Mouse (Mus musculus) embryonic fibroblast, embryonic 13.5 days (primary cell): ENCODE measurements at regions not wholly inside any gene's neighbourhood (a gene's known extent, or its start where the extent isn't known, plus 50 kb on each side); places are given as distances from the start of the nearest gene placed in this dataset.

ENCODE experiments used
- H3K27ac ChIP-seq: 2 replicates; pipeline ENCODE4 v1.5.1; 2012; ENCODE audit warnings: low read length, control low read depth, inconsistent platforms; ENCODE audit not compliant: insufficient read depth
- H3K4me1 ChIP-seq: 2 replicates; pipeline ENCODE4 v1.6.1; 2011; ENCODE audit warnings: low read length; ENCODE audit not compliant: control insufficient read depth, insufficient read depth
- H3K4me3 ChIP-seq: 2 replicates; pipeline ENCODE4 v1.5.1; 2011; ENCODE audit warnings: mild to moderate bottlenecking, control low read depth, low read length; ENCODE audit not compliant: insufficient read depth
- CTCF ChIP-seq: IDR thresholded peaks from 2 replicates; pipeline ENCODE4 v1.5.1; 2011; ENCODE audit warnings: mild to moderate bottlenecking, control low read depth, low read length, moderate library complexity, borderline replicate concordance; ENCODE audit not compliant: insufficient read depth
- POLR2A ChIP-seq: IDR thresholded peaks from 2 replicates; pipeline ENCODE4 v1.6.1; 2011; ENCODE audit warnings: low read depth, mild to moderate bottlenecking, control low read depth, low read length, moderate library complexity

GRCm38 (mm10) chr13:26976024-26976423, 81.3 kb upstream of the Prl start:
- H3K27ac ChIP-seq = peak overlapping the region; percentile 8; the same call in 1 of the 2 replicates
- no peak overlapping the region for H3K4me3 ChIP-seq
- TF ChIP-seq CTCF (no peak), POLR2A (no peak)
- peaks cover 2% of the 10 kb centered on the region for H3K4me1 ChIP-seq

GRCm38 (mm10) chr13:26980475-26980874, 76.9 kb upstream of the Prl start:
- no peak overlapping the region for H3K4me3 ChIP-seq
- H3K27ac ChIP-seq = no peak overlapping the region
- H3K4me1 ChIP-seq = peaks cover 2% of the 10 kb centered on the region
- TF ChIP-seq CTCF (no peak), POLR2A (no peak)
